Mouse (Mus musculus): Measurements from ENCODE around the gene Nup85. TPM values are rescaled to one million over a fixed set of nuclear protein-coding genes. Genes with fewer than 3 reads are reported as not detected.

Nup85 gene
- total and polyA plus RNA-seq, 3 experiments = 362 to 370 TPM; not detected in 1

GRCm38 (mm10) chr11:115603128-115603475 is 38.9 kb downstream of the Nup85 start:
- peaks cover 10 to 40% of the 10 kb centered on the region in 2 experiments for H3K36me3 ChIP-seq (ENCODE audit: control insufficient read depth in 1 of 2, insufficient read depth in 2 of 2, low read length in 2 of 2)
- peaks cover 9 to 42% of the 10 kb centered on the region in 2 experiments for H3K4me1 ChIP-seq (ENCODE audit: control insufficient read depth in 1 of 2, insufficient read depth in 2 of 2, low read length in 2 of 2)
- H3K27ac ChIP-seq (ENCODE audit: control insufficient read depth, low read depth, low read length) = peak overlapping the region; percentile 77
- DNase-seq (ENCODE audit: low read depth, low spot score) = peak; percentile 57
- TF ChIP-seq RCOR1 (IDR thresholded peaks at IDR 0.05; ENCODE audit: low read depth, low read length) (no peak), NELFE (IDR thresholded peaks at IDR 0.05; ENCODE audit: low read depth, low read length) (no peak), CTCF (IDR thresholded peaks at IDR 0.05 in 2 of 3, conservative IDR thresholded peaks at IDR 0.05 in 1 of 3; ENCODE audit: control insufficient read depth in 1 of 3, insufficient read depth in 1 of 3, low read depth in 2 of 3, low read length in 3 of 3, poor library complexity in 1 of 3, severe bottlenecking in 1 of 3) (no peak), EP300 (IDR thresholded peaks at IDR 0.05; ENCODE audit: low read depth in 1 of 2, low read length in 2 of 2) (no peak), CHD1 (IDR thresholded peaks at IDR 0.05; ENCODE audit: low read depth, low read length) (peak; percentile 78; the same call in 1 of the 2 replicates), MAX (IDR thresholded peaks at IDR 0.05; ENCODE audit: low read length) (peak; percentile 41), ELF1 (IDR thresholded peaks at IDR 0.05; ENCODE audit: low read depth, low read length) (no peak), USF1 (IDR thresholded peaks at IDR 0.05; ENCODE audit: low read depth, low read length) (no peak), MYC (IDR thresholded peaks at IDR 0.05; ENCODE audit: low read depth, low read length) (peak; percentile 56; the same call in 1 of the 2 replicates), MAFK (IDR thresholded peaks at IDR 0.05; ENCODE audit: borderline replicate concordance, low read depth, low read length) (no peak)
- H3K9ac ChIP-seq (ENCODE audit: control insufficient read depth, low read depth, low read length, poor library complexity, severe bottlenecking) = peak overlapping the region; percentile 83
- H3K4me3 ChIP-seq (ENCODE audit: control insufficient read depth in 1 of 2, insufficient read depth in 1 of 2, low read depth in 2 of 2, low read length in 2 of 2) = peak overlapping the region; percentile 66 to 84
- H3K79me2 ChIP-seq (ENCODE audit: control insufficient read depth, insufficient read depth, low read length, poor library complexity) = peaks cover 76% of the 10 kb centered on the region
- H3K27me3 ChIP-seq (ENCODE audit: control insufficient read depth in 1 of 2, insufficient read depth in 2 of 2, low read length in 2 of 2) = no peaks in the 10 kb centered on the region
- no peaks in the 10 kb centered on the region for H3K9me3 ChIP-seq (replicated peaks; ENCODE audit: insufficient read depth, low read length)

GRCm38 (mm10) chr11:115603476-115604303 is 39.5 kb downstream of the Nup85 start, which contains the start of the genes Mrps7 and Gga3:
TSS of gene Mrps7 (plus strand) at chr11:115603925.
TSS of gene Gga3 (minus strand) at chr11:115604051.
- peak; percentile 95 for DNase-seq (ENCODE audit: low read depth, low spot score)
- Histone ChIP-seq H3K9me3 (replicated peaks; ENCODE audit: insufficient read depth, low read length) (no peaks in the 10 kb centered on the region), H3K27me3 (ENCODE audit: control insufficient read depth in 1 of 2, insufficient read depth in 2 of 2, low read length in 2 of 2) (no peaks in the 10 kb centered on the region), H3K9ac (ENCODE audit: control insufficient read depth, low read depth, low read length, poor library complexity, severe bottlenecking) (peak within 1 kb of the TSS; percentile 83), H3K36me3 (ENCODE audit: control insufficient read depth in 1 of 2, insufficient read depth in 2 of 2, low read length in 2 of 2) (peaks cover 8 to 34% of the 10 kb centered on the region in 2 experiments), H3K79me2 (ENCODE audit: control insufficient read depth, insufficient read depth, low read length, poor library complexity) (peaks cover 72% of the 10 kb centered on the region), H3K4me3 (ENCODE audit: control insufficient read depth in 1 of 2, insufficient read depth in 1 of 2, low read depth in 2 of 2, low read length in 2 of 2) (peak within 1 kb of the TSS; percentile 75 to 84), H3K27ac (ENCODE audit: control insufficient read depth, low read depth, low read length) (peak within 1 kb of the TSS; percentile 87), H3K4me1 (ENCODE audit: control insufficient read depth in 1 of 2, insufficient read depth in 2 of 2, low read length in 2 of 2) (peaks cover 9 to 39% of the 10 kb centered on the region in 2 experiments)
- TF ChIP-seq E2F4 (IDR thresholded peaks at IDR 0.05; ENCODE audit: borderline replicate concordance, low read depth, low read length) (no peak; the same call in 1 of the 2 replicates), USF1 (IDR thresholded peaks at IDR 0.05; ENCODE audit: low read depth, low read length) (no peak), ZKSCAN1 (IDR thresholded peaks at IDR 0.05; ENCODE audit: low read depth, low read length) (no peak), NELFE (IDR thresholded peaks at IDR 0.05; ENCODE audit: low read depth, low read length) (peak; percentile 93), HCFC1 (IDR thresholded peaks at IDR 0.05; ENCODE audit: low read depth, low read length) (peak; percentile 91), MAFK (IDR thresholded peaks at IDR 0.05; ENCODE audit: borderline replicate concordance, low read depth, low read length) (no peak), POLR2AphosphoS2 (IDR thresholded peaks at IDR 0.05; ENCODE audit: low read length) (peak; percentile 92), CHD2 (IDR thresholded peaks at IDR 0.05; ENCODE audit: low read length) (peak; percentile 95), MEF2A (IDR thresholded peaks at IDR 0.05; ENCODE audit: extremely low read depth, insufficient replicate concordance, low read depth, low read length, poor library complexity, severe bottlenecking) (no peak), ZNF384 (IDR thresholded peaks at IDR 0.05; ENCODE audit: low read depth, low read length) (no peak), CHD1 (IDR thresholded peaks at IDR 0.05; ENCODE audit: low read depth, low read length) (peak; percentile 82; the same call in 1 of the 2 replicates), SMC3 (IDR thresholded peaks at IDR 0.05; ENCODE audit: low read depth, low read length) (no peak), JUND (IDR thresholded peaks at IDR 0.05; ENCODE audit: low read depth, low read length) (no peak), EP300 (IDR thresholded peaks at IDR 0.05; ENCODE audit: low read depth in 1 of 2, low read length in 2 of 2) (no peak), SIN3A (IDR thresholded peaks at IDR 0.05; ENCODE audit: low read length) (peak; percentile 90), RAD21 (IDR thresholded peaks at IDR 0.05; ENCODE audit: low read depth, low read length) (no peak), RCOR1 (IDR thresholded peaks at IDR 0.05; ENCODE audit: low read depth, low read length) (0 out of 2 replicates have a peak, but pooled peaks have one; percentile 8), TAL1 (IDR thresholded peaks at IDR 0.05; ENCODE audit: low read length) (no peak), NRF1 (IDR thresholded peaks at IDR 0.05; ENCODE audit: insufficient read depth, low read depth, low read length, poor library complexity, severe bottlenecking) (peak; percentile 61), BHLHE40 (IDR thresholded peaks at IDR 0.05; ENCODE audit: borderline replicate concordance, low read depth, low read length) (no peak), CTCF (IDR thresholded peaks at IDR 0.05 in 2 of 3, conservative IDR thresholded peaks at IDR 0.05 in 1 of 3; ENCODE audit: control insufficient read depth in 1 of 3, insufficient read depth in 1 of 3, low read depth in 2 of 3, low read length in 3 of 3, poor library complexity in 1 of 3, severe bottlenecking in 1 of 3) (peak in 1 of 3 experiments; percentile 25; a peak in 2 of 6 replicates), MYB (IDR thresholded peaks at IDR 0.05; ENCODE audit: low read depth, low read length) (no peak), ZC3H11A (IDR thresholded peaks at IDR 0.05; ENCODE audit: low read depth, low read length) (no peak), MAX (IDR thresholded peaks at IDR 0.05; ENCODE audit: low read length) (peak; percentile 100), MXI1 (IDR thresholded peaks at IDR 0.05; ENCODE audit: low read depth, low read length) (peak; percentile 72)
